Mouse (Mus musculus): ENCODE results near the gene Kitl.

GRCm38 (mm10) chr10:100031631-100032030 is 16.2 kb downstream of the Kitl start:
- TF ChIP-seq POLR2A (IDR thresholded peaks at IDR 0.05; ENCODE audit: low read depth, low read length) (no peak), CTCF (conservative IDR thresholded peaks at IDR 0.05; ENCODE audit: insufficient read depth, insufficient read length, low read depth, low read length) (no peak)

Data from kidney, adult 2 months (tissue).